Mouse (Mus musculus): ENCODE measurements at regions not wholly inside any gene's neighbourhood (a gene's known extent, or its start where the extent isn't known, plus 50 kb on each side); places are given as distances from the start of the nearest gene placed in this dataset.

DNA sequence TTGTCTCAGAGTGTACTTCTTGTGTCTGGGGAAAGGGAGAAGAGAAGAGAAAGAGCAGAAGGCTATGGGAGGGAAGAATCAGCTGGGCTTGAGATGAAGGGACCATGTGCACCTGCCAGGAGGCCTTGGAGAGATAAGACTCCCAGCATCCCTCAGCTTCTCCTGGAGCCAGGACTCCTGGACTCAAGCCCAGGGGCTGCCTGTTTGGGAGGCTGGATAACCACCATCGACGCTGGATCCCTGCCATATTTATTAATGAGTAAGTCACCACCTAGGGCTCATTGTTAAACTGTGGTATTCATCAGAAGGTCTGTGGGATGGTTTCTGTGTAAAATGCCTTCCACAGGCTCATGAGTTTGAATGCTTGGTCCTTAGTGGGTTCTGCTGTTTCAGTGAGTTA, 240.7 kb downstream of the Rps15a start:
- no peak for DNase-seq

GRCm38 (mm10) chr7:117859419-117859818, 256.6 kb downstream of the Rps15a start:
- DNase-seq: no peak

GRCm38 (mm10) chr7:117855955-117856354, 260.0 kb downstream of the Rps15a start:
- DNase-seq: no peak

- DNase-seq: no peak
These were observed 262.3 kb downstream of the Rps15a start for GRCm38 (mm10) chr7:117853716-117854115.

DNA sequence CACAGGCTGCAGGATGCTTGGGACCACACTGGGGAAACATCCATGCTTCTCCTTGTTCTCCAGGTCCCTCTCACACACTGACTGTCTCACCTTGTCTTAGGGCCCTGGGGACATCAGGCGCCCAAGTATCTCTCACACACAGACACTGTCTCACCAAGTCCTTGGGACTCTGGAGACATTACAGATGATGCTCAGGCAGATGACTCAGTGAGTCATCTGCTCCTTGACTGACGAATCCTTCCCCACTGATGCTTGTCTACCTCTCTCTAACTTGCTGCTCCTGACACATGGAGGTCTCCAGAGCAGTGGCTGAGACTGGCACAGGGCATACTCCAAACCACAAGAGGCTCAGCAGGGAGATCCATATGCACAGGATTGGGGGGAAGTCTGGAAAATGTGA, 263.1 kb downstream of the Rps15a start:
- no peak for DNase-seq

DNA sequence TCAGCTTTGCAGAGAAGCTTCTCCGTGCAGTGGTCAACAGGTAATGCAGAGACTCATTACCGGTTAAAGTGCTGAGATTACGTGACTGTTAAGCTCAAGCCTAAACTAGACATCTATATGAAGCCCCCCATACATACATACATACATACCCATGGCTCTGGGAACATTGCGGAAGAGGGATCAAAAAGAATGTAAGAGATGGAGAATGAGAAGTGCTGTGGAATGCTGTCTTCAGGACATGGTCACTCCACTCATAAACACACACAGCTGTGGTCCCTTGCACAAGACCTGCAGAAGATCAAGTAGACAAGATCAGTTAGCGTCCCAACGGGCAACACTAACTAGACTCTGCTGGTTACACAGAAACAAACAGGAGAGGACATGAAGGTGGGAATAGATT, 265.2 kb downstream of the Rps15a start:
- no peak for DNase-seq

DNA sequence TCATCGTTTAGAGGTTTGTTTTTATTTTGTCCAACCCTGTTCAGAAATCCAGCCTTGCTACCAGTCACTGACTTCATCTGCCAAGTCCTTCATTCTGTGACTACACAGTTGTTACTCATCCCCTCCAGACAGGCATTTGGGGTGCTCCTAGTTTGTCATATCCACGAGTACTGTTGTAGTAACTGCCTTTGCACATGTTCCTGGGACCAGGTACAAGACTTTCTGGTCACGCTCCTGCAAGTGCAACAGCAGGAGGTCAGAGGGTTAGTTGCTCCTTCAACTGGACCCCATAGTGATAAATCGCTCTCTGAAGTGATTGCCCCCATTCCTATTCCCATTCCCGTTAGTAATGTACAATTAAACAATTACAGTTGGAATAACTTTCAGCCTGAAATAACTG, 269.9 kb downstream of the Rps15a start:
- no peak for DNase-seq

GRCm38 (mm10) chr7:117842780-117843179, 273.2 kb downstream of the Rps15a start:
- no peak for DNase-seq

- DNase-seq: no peak
These were observed 321.0 kb downstream of the Rps15a start for GRCm38 (mm10) chr7:117795035-117795434.

GRCm38 (mm10) chr7:117793991-117794390, 322.0 kb downstream of the Rps15a start:
- no peak for DNase-seq

DNA sequence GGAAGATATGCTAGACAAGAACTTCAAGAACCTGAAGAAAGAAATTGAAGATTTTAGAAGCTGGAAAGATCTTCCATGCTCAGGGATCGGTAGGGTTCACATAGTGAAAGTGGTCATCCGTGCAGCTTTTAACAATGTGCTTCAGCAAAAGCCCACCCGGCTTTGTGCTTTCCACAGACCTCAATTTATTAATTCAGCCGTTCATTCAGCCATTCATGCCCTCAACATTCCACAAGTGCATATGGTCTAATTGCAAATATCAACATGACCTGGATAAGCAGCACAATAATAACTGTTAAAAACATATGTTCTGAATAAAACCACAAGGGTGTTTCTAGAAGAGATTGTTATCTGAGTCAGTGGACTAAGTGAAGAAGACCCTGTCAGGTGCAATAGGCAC, 323.5 kb downstream of the Rps15a start:
- DNase-seq: no peak

GRCm38 (mm10) chr7:117778996-117779395, 337.0 kb downstream of the Rps15a start:
- no peak for DNase-seq

DNA sequence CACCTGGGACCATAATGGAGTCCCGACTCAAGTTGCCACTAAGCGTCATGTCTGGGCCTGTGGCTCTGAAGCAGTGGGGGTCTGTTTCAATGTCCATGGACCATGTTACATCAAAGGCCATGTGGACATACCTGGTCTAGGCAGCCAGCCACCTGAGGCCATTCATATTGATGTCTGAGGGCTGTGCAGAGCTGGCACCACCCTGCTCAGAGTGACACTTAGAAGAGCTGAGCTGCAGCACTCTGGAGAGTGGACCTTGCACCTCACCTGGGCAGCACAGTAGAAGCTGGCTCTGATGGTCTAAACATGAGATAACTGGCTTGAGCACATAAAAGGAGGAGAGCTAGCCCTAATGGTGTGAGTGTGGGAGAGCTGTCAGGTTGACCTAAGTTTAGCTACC, 338.1 kb downstream of the Rps15a start:
- DNase-seq: no peak

DNA sequence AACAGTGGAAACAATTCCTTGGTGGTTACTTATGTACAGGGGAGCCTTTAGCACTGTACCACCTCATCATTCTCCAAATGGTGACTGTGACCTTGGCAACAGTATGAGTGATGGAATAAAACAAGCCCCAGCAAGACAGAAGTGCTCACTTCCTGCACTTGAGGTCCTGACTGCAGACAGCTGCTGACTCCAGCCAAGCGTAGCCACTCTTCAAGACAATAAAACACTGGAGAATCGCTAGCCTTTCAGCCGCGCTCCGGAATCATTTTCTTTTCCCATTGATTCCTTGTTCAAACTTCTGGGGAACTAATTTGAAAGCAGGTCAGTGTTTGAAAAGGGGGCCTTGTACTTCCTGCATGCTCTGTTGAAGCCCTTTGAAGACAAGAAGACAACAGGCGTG, 344.2 kb downstream of the Rps15a start:
- DNase-seq: no peak

- no peak for DNase-seq
These were observed 356.5 kb downstream of the Rps15a start for GRCm38 (mm10) chr7:117759506-117759905.

DNA sequence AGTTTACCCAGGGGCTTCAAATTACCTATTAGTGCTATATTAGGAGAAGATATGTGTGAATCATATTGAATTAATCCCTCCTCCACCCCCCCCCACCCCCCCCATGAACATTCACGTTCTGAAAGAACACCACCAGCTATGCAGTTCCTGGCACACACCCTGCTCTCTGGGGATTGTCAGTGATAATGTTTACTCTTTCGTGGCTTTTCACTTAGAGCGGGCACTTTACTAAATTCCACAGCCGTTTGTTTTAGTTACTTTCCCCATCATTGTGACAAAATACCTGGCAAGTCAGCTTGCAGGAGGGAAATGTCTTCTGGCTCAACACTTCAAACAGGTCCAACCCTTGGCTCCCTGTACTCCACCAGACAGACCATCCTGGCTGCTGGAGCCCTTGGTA, 359.0 kb downstream of the Rps15a start:
- peak; percentile 27 for DNase-seq

GRCm38 (mm10) chr7:117755830-117756229, 360.2 kb downstream of the Rps15a start:
- DNase-seq: no peak

DNA sequence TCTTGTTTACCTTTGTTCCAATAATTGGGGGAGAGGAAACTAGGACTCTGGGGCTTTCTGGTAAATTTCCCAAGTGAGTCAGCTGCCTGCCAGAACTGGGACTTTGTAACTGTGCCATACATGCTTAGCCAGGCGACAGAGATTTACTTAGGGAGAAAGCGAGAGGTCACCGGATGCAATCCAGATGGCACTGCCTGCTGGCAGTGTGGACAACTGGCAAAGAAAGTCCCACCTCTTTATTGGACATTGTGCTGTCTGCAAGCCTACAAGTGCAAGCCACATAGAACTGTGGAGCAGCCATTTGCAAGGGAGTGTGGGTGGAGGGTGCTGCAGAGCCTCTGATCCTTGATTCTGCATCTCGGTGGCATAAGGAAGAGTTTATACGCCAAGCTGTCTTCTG, 362.7 kb downstream of the Rps15a start:
- DNase-seq: no peak

DNA sequence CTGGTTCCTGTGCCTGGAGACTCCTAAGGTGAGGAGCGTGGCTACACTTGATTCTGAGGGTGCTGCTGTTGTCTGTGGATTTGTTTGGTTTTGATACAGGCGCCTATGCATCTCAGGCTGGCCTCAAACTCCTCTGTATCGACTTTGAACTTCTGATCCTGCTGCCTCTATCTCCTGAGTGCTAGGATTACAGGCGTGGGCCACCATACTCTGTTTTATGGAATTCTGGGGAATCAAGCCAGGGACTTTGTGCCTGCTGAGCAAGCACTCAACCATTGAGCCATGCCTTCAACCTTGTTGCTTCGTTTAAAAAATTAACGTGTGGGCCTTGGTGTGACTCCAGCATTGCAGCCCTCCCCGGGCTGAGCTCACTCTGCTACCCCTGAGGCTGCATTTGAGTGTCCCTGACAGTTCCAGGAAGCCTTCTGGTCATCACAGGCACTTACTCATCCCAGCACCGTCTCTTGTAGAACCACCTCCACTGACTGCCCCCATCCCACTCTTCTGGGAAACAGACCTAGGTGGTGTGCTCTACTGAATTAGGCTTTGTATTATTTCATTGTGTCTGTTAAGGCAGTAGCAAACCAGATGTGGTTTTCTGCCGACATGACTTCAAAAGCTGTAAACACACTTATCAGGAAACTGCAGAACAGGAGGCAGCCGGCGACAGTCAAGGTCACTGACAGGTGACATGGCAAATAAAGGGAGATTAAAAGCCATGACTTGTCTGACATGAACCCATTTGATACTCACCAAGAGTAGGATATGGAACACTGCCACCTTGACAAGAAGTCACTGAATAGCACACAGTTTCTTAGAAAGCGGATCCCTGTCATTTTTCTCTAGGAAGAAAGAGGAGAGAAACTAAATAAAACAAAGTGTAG, 363.4 kb downstream of the Rps15a start:
- DNase-seq: no peak

GRCm38 (mm10) chr7:117747991-117748390, 367.2 kb downstream of the Xylt1 start:
- no peak for DNase-seq

DNA sequence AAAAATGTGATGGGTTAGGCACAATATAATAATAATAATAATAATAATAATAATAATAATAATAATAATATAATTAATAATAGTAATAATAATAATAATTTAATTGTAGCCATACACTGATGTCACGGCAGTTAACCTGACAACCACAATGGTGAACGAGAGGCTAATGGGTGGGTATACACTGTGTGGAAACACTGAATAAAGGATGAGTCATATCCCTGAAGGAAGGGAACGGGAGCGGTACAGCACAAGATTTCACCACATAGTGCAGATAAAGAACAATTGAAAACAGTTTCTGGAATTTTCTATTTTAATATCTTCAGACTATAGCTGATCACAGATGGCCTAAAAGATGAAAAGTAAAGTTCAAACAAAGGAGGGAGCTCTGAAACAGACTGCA, 365.6 kb downstream of the Xylt1 start:
- DNase-seq: no peak

- no peak for DNase-seq
These were observed 358.9 kb downstream of the Xylt1 start for GRCm38 (mm10) chr7:117739706-117740105.

DNA sequence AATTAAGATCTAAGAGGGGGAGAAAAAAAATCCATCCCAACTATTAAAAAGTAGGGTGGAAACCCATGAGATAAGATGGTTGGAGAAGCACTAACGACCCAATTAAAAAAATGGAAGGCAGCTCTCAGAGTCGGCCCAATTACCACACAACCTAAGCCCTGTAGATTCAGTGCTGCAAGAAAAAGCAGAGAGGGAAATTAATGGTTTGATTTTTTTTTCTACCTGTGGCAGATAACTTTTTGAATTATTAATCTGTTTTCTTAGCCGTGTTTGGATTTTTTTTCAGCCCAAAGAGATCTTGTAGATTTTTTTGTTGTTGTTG, 354.9 kb downstream of the Xylt1 start:
- DNase-seq: no peak

- DNase-seq: no peak
These were observed 354.4 kb downstream of the Xylt1 start for GRCm38 (mm10) chr7:117734994-117735698.

GRCm38 (mm10) chr7:117729067-117729466, 348.3 kb downstream of the Xylt1 start:
- DNase-seq: no peak
